Mouse (Mus musculus) hindbrain, embryonic 13.5 days (tissue): ENCODE data around the gene Ddit4. TPM values are rescaled to one million over a fixed set of nuclear protein-coding genes. Genes with fewer than 3 reads are reported as not detected.

ENCODE experiments used
- ATAC-seq: fragments of 200-750 bp; cut with Nextera tagmentation; 2 replicates; pipeline ENCODE4 v1.8.0; 2017; ENCODE audit warnings: moderate TSS enrichment; ENCODE audit not compliant: low FRiP score
- H3K27ac ChIP-seq: fragments of 300-500 bp; sonication (generic); 2 replicates; pipeline ENCODE4 v1.5.1; 2015; ENCODE audit warnings: inconsistent platforms, mild to moderate bottlenecking, moderate library complexity
- H3K27me3 ChIP-seq: fragments of 300-500 bp; sonication (generic); 2 replicates; pipeline ENCODE4 v1.6.1; 2015; ENCODE audit warnings: mild to moderate bottlenecking, inconsistent platforms
- H3K36me3 ChIP-seq: fragments of 300-500 bp; sonication (generic); 2 replicates; pipeline ENCODE4 v1.6.1; 2015; ENCODE audit warnings: mild to moderate bottlenecking, inconsistent platforms
- H3K4me1 ChIP-seq: fragments of 300-500 bp; sonication (generic); replicated peaks from 2 replicates; pipeline ENCODE4 v1.6.1; 2015; ENCODE audit warnings: inconsistent platforms
- H3K4me2 ChIP-seq: fragments of 300-500 bp; sonication (generic); 2 replicates; pipeline ENCODE4 v1.6.1; 2015; ENCODE audit warnings: inconsistent platforms, mild to moderate bottlenecking, moderate library complexity
- H3K4me3 ChIP-seq: fragments of 300-500 bp; sonication (generic); 2 replicates; pipeline ENCODE4 v1.5.1; 2015; ENCODE audit warnings: mild to moderate bottlenecking, inconsistent platforms
- H3K9ac ChIP-seq: fragments of 300-500 bp; sonication (generic); 2 replicates; pipeline ENCODE4 v1.6.1; 2015; ENCODE audit warnings: mild to moderate bottlenecking, inconsistent platforms
- H3K9me3 ChIP-seq: fragments of 300-500 bp; sonication (generic); 2 replicates; pipeline ENCODE4 v1.6.1; 2016; ENCODE audit warnings: inconsistent platforms
- WGBS: fragments of 180-500 bp; shearing (Covaris S2); methylation state at CpG from one replicate; pipeline ENCODE4 v1.1.7; 2015; 5-methylcytosine and 5-hydroxymethylcytosine counted together
- polyA plus RNA-seq: library from polyadenylated mRNA; unstranded; fragments of >200 nt; fragmentation: Nextera tagmentation; extraction: Ambion mirVana; gene quantifications from 2 replicates; pipeline ENCODE4 v1.2.1, GENCODE M21; 2015

Ddit4 gene
- polyA plus RNA-seq, 1 experiment from 2014 or later, result 69.6 TPM

DNA sequence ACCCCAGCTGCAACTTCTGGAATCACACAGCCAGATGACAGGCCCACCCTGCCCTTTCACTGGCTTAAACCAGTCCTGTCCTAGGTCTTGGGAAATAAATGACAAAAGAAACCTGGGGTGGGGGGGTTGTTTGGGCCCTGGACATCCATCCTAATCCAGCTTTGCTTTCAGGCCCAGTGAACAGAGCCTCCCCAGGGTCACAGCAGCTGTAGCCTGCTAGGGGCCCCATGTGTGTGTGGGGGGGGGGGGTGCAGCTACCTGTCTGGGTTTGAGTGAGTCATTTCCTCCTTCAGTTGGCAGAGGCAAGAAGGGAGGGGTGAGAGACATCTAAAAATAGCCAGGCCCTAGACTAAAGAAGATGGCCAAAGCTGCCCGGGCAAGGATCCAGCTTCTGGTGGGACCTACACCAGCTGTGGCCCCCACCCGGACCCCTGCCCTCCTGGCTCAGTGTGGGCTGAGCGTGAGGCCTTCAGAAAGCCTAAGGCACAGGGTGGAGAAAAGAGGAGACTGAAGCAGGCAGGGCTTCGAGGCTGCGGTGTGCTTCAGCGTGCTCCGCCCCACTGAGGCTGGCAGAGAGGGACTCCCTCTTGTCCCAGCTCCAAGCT, 43.8 kb downstream of the Ddit4 start:
- H3K9me3 ChIP-seq, result no peaks in the 10 kb centered on the region
- ATAC-seq, result peak; percentile 4; the same call in 1 of the 2 replicates
- WGBS, result 39% methylated on average over 7 of the region's 7 CpGs

DNA sequence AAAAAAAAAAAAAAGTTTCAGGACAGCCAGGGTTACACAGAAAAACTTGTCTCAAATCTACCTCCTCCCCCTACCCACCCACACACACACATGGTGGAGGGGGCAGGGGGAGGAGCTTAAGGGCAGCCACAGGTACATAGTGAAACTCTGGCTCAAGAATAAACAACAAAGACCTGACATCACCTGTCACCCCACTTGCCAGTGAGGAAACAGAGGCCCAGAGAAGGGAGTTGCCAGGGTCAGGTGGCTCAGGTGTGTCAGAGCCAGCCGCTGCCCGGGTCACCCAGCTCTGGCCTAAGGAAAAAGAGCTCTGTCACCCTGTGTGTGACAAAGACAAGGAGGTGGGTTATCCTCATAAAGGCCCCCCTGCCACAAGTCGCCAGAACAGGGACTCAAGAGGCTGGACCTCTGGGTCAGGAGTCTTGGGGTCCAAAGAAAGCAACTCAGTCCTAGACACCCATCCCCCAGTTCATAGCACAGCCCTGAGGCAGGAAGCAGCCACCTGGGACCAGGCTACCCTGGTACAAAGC, 44.5 kb downstream of the Ddit4 start:
- no peak overlapping the region for H3K4me2 ChIP-seq
- H3K27ac ChIP-seq, result no peak overlapping the region
- no peak for ATAC-seq
- H3K4me3 ChIP-seq, result no peak overlapping the region
- H3K4me1 ChIP-seq, result peaks cover 55% of the 10 kb centered on the region
- no peaks in the 10 kb centered on the region for H3K27me3 ChIP-seq
- no peak overlapping the region for H3K9ac ChIP-seq
- H3K9me3 ChIP-seq, result no peaks in the 10 kb centered on the region
- no peaks in the 10 kb centered on the region for H3K36me3 ChIP-seq
- 60% methylated on average over 3 of the region's 3 CpGs for WGBS

More for the DNA sequence above, 43.8 kb downstream of the Ddit4 start:
- H3K36me3 ChIP-seq, result no peaks in the 10 kb centered on the region
- H3K9ac ChIP-seq, result no peak overlapping the region
- H3K4me3 ChIP-seq, result no peak overlapping the region
- H3K27me3 ChIP-seq, result no peaks in the 10 kb centered on the region
- H3K4me2 ChIP-seq, result no peak overlapping the region
- peak overlapping the region; percentile 40; the same call in 1 of the 2 replicates for H3K27ac ChIP-seq
- peaks cover 53% of the 10 kb centered on the region for H3K4me1 ChIP-seq

DNA sequence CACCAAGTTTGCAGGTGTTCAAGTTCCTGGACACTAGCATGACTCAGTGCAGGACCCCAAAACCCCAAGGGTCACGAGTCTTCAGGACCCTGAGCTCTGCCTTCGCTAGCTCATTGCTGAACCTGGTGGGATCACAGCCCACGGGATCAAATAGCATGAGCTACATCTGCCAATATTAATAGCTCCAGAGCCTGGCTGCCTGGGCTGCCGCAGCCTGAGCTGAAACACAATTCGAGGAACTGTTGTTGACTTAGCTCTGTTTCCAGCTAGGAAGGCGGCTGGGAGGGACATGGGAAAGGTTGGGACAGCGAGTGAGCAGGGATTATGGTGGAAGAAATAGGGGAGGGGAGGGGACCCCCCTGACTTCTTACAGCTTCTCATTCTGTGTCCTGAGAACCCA, 48.5 kb downstream of the Ddit4 start:
- Histone ChIP-seq H3K4me3 (no peak overlapping the region), H3K9me3 (no peaks in the 10 kb centered on the region), H3K4me2 (no peak overlapping the region), H3K36me3 (no peaks in the 10 kb centered on the region), H3K4me1 (peaks cover 68% of the 10 kb centered on the region), H3K27me3 (no peaks in the 10 kb centered on the region), H3K9ac (0 out of 2 replicates have a peak overlapping the region, but pooled peaks have one; percentile 40), H3K27ac (peak overlapping the region; percentile 49)
- no peak for ATAC-seq
- 50% methylated on average over 7 of the region's 7 CpGs for WGBS

- peaks cover 69% of the 10 kb centered on the region for H3K4me1 ChIP-seq
- no peaks in the 10 kb centered on the region for H3K9me3 ChIP-seq
- H3K4me2 ChIP-seq, result no peak overlapping the region
- H3K27me3 ChIP-seq, result no peaks in the 10 kb centered on the region
- H3K4me3 ChIP-seq, result no peak overlapping the region
- ATAC-seq, result no peak
- H3K27ac ChIP-seq, result peak overlapping the region; percentile 49
- no peaks in the 10 kb centered on the region for H3K36me3 ChIP-seq
- 68% methylated on average over 8 of the region's 8 CpGs for WGBS
- H3K9ac ChIP-seq, result peak overlapping the region; percentile 40; the same call in 1 of the 2 replicates
Measured at GRCm38 (mm10) chr10:59902606-59902990, 49.0 kb downstream of the Ddit4 start.

- ATAC-seq, result no peak
- Histone ChIP-seq H3K27ac (peak overlapping the region; percentile 99), H3K36me3 (no peaks in the 10 kb centered on the region), H3K4me1 (peaks cover 69% of the 10 kb centered on the region), H3K27me3 (no peaks in the 10 kb centered on the region), H3K9ac (0 out of 2 replicates have a peak overlapping the region, but pooled peaks have one; percentile 19), H3K4me3 (no peak overlapping the region), H3K4me2 (no peak overlapping the region), H3K9me3 (no peaks in the 10 kb centered on the region)
- WGBS, result 70% methylated on average over 8 of the region's 8 CpGs
Measured at GRCm38 (mm10) chr10:59901986-59902605, 49.5 kb downstream of the Ddit4 start.

GRCm38 (mm10) chr10:59901463-59901862, 50.2 kb downstream of the Ddit4 start:
- Histone ChIP-seq H3K36me3 (peaks cover 4% of the 10 kb centered on the region; the same call in 1 of the 2 replicates), H3K4me2 (no peak overlapping the region), H3K9me3 (no peaks in the 10 kb centered on the region), H3K27ac (peak overlapping the region; percentile 99), H3K4me3 (no peak overlapping the region), H3K4me1 (peaks cover 74% of the 10 kb centered on the region), H3K9ac (no peak overlapping the region), H3K27me3 (no peaks in the 10 kb centered on the region)
- ATAC-seq, result no peak
- WGBS, result 96% methylated on average over 1 of the region's 1 CpGs

- no peaks in the 10 kb centered on the region for H3K9me3 ChIP-seq
- peak overlapping the region; percentile 99 for H3K27ac ChIP-seq
- H3K4me2 ChIP-seq, result no peak overlapping the region
- no peak overlapping the region for H3K4me3 ChIP-seq
- 35% methylated on average over 4 of the region's 4 CpGs for WGBS
- peaks cover 9% of the 10 kb centered on the region for H3K36me3 ChIP-seq
- no peaks in the 10 kb centered on the region for H3K27me3 ChIP-seq
- no peak overlapping the region for H3K9ac ChIP-seq
- ATAC-seq, result no peak
- peaks cover 79% of the 10 kb centered on the region for H3K4me1 ChIP-seq
Measured at GRCm38 (mm10) chr10:59900939-59901338, 50.7 kb downstream of the Ddit4 start.

- H3K4me1 ChIP-seq, result peaks cover 86% of the 10 kb centered on the region
- peak overlapping the region; percentile 27; the same call in 1 of the 2 replicates for H3K4me2 ChIP-seq
- H3K27ac ChIP-seq, result peak overlapping the region; percentile 99
- H3K36me3 ChIP-seq, result peaks cover 18% of the 10 kb centered on the region
- H3K9me3 ChIP-seq, result no peaks in the 10 kb centered on the region
- peak overlapping the region; percentile 64 for H3K9ac ChIP-seq
- ATAC-seq, result no peak
- WGBS, result 28% methylated on average over 4 of the region's 4 CpGs
- H3K27me3 ChIP-seq, result no peaks in the 10 kb centered on the region
- H3K4me3 ChIP-seq, result no peak overlapping the region
Measured at GRCm38 (mm10) chr10:59900174-59900435, 51.5 kb downstream of the Ddit4 start.

Other genes starting within 250 kb of the Ddit4 start
- 73.3 and 78.0 TPM in 2 replicates for gene Micu1, start 249.4 kb downstream of the Ddit4 start, polyA plus RNA-seq
- 18.4 and 19.2 TPM in 2 replicates for gene Dnajb12, start 72.3 kb downstream of the Ddit4 start, polyA plus RNA-seq
- 47.1 and 47.5 TPM in 2 replicates for gene Ascc1, start 51.0 kb upstream of the Ddit4 start, polyA plus RNA-seq
- 127 and 134 TPM in 2 replicates for gene Anapc16, start 51.3 kb upstream of the Ddit4 start, polyA plus RNA-seq
- gene Spock2, start 154.4 kb upstream of the Ddit4 start, polyA plus RNA-seq, result 67.9 and 76.3 TPM in 2 replicates